Mouse (Mus musculus) frontal cortex, postnatal 25 days (tissue): ENCODE data around the gene Brd4.
"Not testable (repeated sequence)": the region's sequence is repeated elsewhere in the genome, so short reads cannot be mapped to it uniquely, and the experiment has no call there.

Source experiments
- DNase-seq, 2 experiments: peaks; one replicate each; pipeline ENCODE4 v3.0.0; 2022; ENCODE audit warnings: low spot score in 2 of 2

Gene Brd4

DNA sequence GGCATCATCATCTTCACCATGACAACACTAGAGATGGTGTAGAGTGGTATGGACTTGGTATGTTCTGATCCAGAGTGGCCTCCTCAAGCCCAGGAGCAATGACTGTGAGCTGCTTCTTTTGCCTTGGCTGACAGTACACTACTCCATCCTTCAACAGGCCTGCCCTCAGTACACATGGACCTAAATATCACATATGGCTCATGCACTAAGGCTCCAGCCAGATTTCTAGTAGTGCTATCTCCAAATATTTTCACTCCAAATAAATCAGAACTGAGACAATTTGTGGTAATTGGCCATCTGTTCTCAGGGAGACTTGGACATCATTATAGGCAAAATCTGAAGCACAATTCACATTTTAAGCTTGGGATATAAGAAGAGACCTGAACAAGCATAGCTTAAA lies 51.3 kb downstream of the Brd4 start:
- no peak for DNase-seq

DNA sequence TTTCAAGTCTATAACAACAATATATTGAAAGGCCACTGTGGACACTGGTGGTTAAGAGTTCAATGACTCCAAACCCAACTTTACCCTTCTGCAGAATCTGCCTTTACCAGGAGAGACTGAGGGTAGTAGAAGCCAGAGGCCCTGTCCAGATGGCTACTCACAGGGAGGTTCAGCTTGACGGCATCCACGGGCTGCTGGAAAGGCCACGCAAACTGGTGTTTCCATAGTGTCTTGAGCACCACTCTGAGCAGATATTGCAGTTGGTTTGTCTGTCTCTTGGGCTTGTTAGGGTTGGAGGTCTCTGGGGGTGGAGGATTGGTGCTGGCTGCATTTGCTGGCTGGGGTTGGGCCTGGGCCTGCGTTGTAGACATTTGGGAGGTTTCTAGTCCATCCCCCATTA lies 55.3 kb downstream of the Brd4 start:
- no peak for DNase-seq

GRCm38 (mm10) chr17:32220873-32221272 lies 63.6 kb downstream of the Brd4 start:
- no peak for DNase-seq

GRCm38 (mm10) chr17:32215587-32215986 lies 68.9 kb downstream of the Brd4 start:
- not testable (repeated sequence) for DNase-seq

DNA sequence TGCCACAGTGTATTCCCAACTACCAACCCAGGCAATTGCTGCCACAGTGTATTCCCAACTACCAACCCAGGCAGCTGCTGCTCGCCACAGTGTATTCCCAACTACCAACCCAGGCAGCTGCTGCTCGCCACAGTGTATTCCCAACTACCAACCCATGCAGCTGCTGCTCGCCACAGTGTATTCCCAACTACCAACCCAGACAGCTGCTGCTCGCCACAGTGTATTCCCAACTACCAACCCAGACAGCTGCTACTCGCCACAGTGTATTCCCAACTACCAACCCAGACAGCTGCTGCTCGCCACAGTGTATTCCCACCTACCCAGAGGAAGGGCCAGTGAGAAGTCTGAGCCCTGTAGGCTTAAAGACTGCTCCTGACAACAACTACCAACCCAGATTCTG lies 73.0 kb downstream of the Brd4 start:
- not testable (repeated sequence) for DNase-seq

DNA sequence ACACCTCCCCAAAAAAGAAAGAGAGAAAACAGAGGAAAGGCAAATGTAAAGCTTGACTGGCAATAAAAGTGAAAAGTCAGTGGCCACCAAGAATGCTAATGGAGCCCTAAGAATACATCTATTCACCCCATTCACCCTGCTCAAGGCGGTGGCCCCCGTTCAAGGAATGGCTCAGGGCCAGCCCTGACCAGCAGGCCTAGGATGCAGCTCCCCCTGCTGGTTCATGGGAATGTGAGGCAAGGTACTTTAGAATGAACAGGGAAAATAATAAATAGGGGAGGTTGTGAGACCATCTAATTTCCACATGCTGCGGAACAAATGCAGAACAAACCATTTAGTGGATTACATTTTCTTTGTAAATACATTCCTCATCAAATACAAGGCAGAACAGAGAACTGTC lies 74.8 kb downstream of the Brd4 start:
- peak; percentile 41 to 59 for DNase-seq

DNA sequence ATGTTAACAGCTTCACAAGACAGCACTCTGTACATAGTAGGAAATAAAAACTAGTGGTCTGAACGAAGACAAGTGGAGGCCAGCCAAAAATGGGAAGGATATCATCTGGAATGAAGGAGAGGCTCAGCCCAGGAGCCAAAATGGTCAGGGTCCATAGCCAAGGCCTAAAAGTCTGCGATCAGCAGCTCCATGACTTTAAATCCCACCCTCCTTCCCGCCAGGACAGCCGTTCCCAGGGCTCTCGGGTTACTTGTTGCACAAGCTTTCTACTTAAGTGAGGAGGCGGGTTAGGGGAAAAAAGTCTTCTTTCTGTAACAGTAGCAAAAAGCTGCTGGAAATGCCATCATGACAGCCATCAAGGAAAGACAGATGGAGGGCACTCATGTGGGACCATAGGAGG lies 75.4 kb downstream of the Brd4 start:
- DNase-seq: no peak

- DNase-seq: no peak
These were observed 76.8 kb downstream of the Brd4 start for GRCm38 (mm10) chr17:32207586-32208245.

GRCm38 (mm10) chr17:32205345-32205744 lies 79.2 kb downstream of the Brd4 start:
- DNase-seq: no peak

DNA sequence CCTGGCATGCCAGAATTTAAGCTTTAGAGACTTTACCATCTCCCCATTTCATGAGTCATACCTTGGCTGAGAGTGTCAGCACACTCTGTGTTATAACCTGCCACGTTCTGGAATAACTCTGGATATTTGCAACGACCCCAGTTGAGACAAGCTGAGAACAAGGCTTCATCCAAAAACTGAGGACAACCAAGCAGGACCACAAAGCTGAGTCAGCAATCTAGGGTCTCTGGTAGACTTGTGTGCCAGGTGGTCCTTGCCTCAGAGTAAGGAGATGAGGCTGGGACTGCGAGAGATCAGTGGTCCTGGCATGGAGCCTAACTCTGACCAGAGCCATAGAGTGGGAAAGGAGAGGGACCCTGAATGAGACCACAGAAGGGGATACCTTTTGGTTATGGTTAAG lies 81.5 kb downstream of the Brd4 start:
- no peak for DNase-seq

- no peak for DNase-seq
These were observed 83.4 kb downstream of the Brd4 start for GRCm38 (mm10) chr17:32201086-32201485.

DNA sequence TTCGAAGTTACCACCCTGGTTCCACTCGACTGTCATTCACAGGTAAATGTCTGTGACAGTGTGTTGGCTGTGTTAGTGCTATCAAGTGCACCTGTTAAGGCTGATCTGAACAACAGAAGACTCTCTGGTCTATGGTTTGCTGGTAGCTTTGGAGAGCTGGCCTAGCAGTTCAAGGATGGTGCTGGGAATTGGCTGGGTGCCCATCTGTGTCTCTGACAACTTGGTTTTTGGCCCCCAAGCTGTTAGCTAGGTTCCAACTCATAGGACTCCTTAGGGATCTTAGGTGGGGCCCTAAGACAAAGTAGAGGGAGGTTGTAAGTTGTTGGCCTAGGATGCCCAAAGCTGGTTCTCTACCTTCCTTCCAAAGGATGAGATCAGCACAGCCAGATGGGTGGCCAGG lies 84.7 kb downstream of the Brd4 start:
- DNase-seq: no peak

DNA sequence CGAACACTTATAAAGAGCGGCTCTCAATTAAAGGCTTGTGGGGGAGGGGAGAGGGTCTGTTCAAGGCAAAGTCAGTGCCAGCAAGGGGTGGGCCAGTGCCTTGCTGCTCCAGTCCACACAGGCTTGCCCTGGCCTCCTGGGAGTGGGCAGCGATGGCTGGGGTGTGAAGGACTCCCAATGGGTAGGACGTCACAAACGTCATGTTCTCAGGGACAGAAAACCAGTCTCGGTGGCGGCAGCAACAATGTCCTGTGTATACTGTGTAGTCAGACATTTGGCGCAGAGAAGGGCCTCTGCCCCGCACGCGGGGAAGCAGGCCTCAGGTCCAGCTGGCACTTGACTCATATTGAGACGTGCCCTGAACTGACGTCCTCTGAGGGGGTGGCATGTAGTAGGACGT lies 87.4 kb downstream of the Brd4 start:
- DNase-seq: no peak

DNA sequence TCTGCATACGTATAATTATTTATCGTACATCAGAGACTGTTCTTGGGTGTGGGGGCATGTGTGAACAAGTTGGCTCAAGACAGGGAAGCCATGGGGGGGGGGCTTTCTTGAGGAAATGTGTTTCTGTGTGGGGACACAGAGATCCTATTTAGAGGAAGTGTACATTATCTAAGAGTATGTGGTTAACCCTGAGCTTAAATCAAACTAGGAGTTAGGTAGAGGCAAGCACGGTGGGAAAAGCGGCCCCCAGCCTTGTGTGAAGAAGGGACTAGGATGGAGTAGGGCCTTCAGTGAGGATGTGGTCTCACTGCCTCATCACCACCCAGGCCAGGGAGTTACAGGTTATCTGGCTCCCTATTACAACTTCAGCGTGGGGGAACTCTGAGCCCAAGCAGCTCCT lies 88.8 kb downstream of the Brd4 start:
- no peak for DNase-seq

DNA sequence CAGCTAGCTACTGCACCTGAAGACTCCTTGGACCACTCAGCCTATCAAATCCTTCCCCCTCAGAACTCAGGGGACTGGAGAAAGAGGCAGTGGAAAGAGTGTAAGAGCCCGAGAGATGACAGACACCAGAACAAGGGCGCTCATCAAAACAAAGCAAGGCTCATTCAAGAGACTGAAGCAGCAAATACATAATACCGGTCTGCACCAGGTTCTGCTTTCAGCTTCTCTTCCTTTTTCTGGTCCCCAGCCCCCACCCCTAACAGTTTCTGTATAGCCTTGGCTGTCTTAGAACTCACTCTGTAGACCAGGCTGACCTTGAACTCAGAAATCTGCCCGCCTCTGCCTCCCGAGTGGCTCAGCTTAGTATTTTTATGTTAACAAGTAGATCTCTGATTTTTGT lies 91.5 kb downstream of the Brd4 start:
- no peak for DNase-seq

GRCm38 (mm10) chr17:32189850-32190249 lies 94.7 kb downstream of the Brd4 start:
- no peak for DNase-seq

DNA sequence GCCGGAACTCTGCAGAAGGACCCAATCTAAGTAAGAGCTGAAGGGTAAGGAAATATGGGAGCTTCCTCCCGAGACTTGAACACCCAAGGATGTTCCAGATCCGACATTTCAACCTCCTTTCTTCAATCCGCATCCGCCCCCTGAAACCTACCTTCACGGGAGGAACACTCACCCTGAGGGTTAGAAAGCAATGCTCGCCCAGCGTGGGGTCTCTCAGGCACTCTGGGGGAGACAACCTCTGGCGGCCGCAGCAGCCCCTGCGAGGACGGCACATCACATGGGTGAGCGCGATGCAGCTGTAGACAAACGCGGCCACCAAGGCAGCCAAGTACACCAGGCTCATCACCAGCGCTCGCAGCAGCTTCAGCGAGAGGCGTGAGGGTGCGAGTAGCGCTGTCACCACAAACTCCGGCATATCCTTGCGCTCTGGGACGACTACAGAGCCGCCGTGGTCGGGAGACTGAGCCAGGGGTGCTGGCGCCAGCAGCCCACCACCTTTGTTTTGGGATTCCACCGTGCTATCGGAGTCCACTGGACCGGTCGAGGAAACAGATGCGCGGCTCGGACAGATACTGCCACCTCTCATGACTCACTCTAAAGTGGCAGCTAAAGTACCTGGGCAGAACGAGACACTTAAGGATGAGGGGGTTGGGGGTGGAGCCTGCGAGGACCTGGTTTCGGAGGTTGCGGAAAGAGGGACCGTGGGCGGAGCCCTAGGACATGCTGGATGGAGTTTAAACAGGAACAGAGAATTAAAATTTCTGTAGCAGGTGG lies 95.5 kb downstream of the Brd4 start, which contains the start of gene Ephx3:
TSS of gene Ephx3 (minus strand) at position 687 of the 774 bp plus-strand sequence.
- DNase-seq: no peak

GRCm38 (mm10) chr17:32183017-32183416 lies 101.5 kb downstream of the Brd4 start:
- DNase-seq: no peak

- DNase-seq: no peak
These were observed 104.7 kb downstream of the Brd4 start for GRCm38 (mm10) chr17:32179621-32180491.

- DNase-seq: no peak
These were observed 107.6 kb downstream of the Brd4 start for GRCm38 (mm10) chr17:32176919-32177318.

- DNase-seq: no peak
These were observed 111.4 kb downstream of the Brd4 start for GRCm38 (mm10) chr17:32173166-32173565.

DNA sequence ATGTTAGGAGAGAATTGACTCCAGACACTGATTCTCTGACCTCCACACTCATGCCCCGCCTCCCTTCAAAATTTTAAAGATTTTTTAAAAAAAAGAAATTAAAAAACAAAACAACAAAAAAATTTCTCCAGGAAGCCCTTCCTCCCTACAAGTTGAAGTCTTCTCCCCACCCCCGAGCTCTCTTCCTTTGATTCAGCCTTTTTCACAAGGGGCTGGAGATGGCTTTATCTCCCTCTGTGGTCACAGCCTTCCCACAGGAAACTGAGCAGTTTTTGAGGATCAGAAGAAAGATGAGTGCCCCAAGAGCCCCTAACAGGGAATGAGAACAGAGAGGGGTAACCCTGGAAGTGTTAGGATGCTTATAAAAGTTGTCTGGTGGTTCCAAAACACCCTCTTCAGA lies 112.0 kb downstream of the Brd4 start:
- no peak for DNase-seq
